Mouse (Mus musculus) E14TG2a.4 (cell line): ENCODE data around the gene St6galnac4.

Experiments used
- CTCF ChIP-seq: conservative IDR thresholded peaks from 2 replicates; pipeline ENCODE4 v1.5.1; 2014; ENCODE audit warnings: low read length
- NANOG ChIP-seq: IDR thresholded peaks from 2 replicates; pipeline ENCODE4 v1.6.1; 2014; ENCODE audit warnings: borderline replicate concordance, low read length, mixed read lengths
- POU5F1 ChIP-seq: IDR thresholded peaks from 2 replicates; pipeline ENCODE4 v1.6.1; 2014; ENCODE audit warnings: low read length, borderline replicate concordance

DNA sequence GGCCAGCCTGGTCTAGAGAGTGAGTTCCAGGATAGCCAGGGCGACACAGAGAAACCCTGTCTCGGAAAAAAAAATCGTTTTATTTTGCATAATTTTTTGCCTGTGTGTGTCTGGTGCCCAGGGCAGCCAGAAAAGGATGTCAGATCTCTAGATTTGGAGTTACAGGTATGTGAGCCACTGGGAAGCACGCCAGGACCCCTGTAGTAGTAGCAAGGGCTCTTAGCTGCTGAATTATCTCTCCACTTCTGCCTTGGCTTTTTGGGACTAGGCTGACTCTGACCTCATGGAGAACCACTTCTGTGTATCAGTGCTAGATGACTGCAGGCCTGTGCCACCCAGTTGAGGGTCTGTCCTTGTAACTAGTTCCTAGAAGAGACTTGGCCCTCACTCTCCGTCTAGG is 54.9 kb downstream of the St6galnac4 start:
- TF ChIP-seq CTCF, result no peak
- no peak for TF ChIP-seq POU5F1
- no peak for TF ChIP-seq NANOG
